ENCODE assay signal across 8 mouse cellular contexts in the genomic region with DNA sequence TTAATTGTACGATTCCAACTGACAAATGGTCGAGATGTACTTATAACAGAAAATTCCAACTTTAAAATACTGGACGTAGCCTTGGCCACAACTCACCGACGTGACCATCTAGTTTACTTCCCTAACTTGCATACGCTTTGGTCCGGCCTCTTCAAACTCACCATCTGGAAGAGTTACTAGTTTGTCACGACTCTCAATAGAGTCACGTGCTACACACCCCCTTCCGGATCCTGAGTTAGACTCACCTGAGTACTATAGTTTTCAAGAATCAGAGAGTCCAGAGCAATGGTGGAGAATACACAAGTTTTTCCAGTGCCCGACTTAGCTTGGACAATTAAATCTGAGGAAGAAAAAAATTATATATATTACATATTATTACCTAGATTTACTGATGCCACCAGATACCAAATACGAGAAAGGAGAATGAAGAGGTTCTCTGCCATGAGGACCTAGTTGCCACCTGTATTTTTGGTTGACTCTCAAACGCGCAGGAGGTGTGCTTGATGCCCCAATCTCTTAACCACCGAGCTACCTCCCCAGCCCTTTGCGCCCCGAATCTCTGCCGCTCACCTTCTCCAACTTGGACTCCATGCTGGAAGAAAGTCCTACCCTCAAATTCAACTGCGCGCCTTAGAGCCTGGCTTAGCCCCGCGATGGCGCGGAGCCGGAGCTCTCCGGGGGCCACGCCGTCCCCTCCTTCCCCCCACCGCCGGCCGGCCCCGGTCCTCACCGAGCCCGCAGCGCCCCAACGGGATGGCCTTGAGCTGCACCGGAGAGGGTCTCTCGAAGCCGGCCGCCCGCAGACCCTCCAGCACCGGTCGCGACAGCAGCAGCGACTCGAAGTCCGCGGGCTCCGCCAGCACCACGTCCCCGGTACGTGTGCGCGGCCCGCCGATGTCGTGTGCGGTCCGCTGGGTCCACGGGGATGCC. TPM values are rescaled to one million over a fixed set of nuclear protein-coding genes. Genes with fewer than 3 reads are reported as not detected.
DNase-seq lines count a peak whose midpoint lies in the region; ATAC-seq and TF ChIP-seq lines count a peak whose summit lies in the region.

No protein-coding gene starts in this region.

- H3K4me3 ChIP-seq in cerebellum, adult 2 months (replicated peaks; ENCODE audit: insufficient read depth, low read depth, low read length), result peak overlapping the region; percentile 80
- H3K4me3 ChIP-seq in spleen, adult 2 months (ENCODE audit: extremely low read depth, insufficient read depth, insufficient read length), result peak overlapping the region; percentile 96
- peak overlapping the region; percentile 89 for H3K4me3 ChIP-seq in hindbrain, embryonic 14.5 days (replicated peaks; ENCODE audit: low read length)
- peak overlapping the region; percentile 95 for H3K4me3 ChIP-seq in midbrain, embryonic 16.5 days (ENCODE audit: low read depth, low read length)

- peak overlapping the region; percentile 89 for H3K9ac ChIP-seq in hindbrain, embryonic 14.5 days
- H3K9ac ChIP-seq in midbrain, embryonic 16.5 days (ENCODE audit: low read depth, low read length), result peak overlapping the region; percentile 90

- no peak for TF ChIP-seq CTCF in cerebellum, adult 2 months (IDR thresholded peaks at IDR 0.05; ENCODE audit: borderline replicate concordance, insufficient read depth, low read depth, low read length)
- no peak for TF ChIP-seq CTCF in spleen, adult 2 months (IDR thresholded peaks at IDR 0.05; ENCODE audit: extremely low read depth, insufficient read depth, insufficient read length, insufficient replicate concordance)

- peaks cover 5% of the 10 kb centered on the region; the same call in 1 of the 2 replicates for H3K36me3 ChIP-seq in spleen, adult 2 months (ENCODE audit: control insufficient read depth, insufficient read depth, low read length)
- H3K36me3 ChIP-seq in hindbrain, embryonic 14.5 days (replicated peaks; ENCODE audit: control insufficient read depth, insufficient read depth), result peaks cover 27% of the 10 kb centered on the region
- H3K36me3 ChIP-seq in midbrain, embryonic 16.5 days (ENCODE audit: control insufficient read depth, insufficient read depth, low read length), result peaks cover 11% of the 10 kb centered on the region; the same call in 1 of the 2 replicates

- H3K4me2 ChIP-seq in hindbrain, embryonic 14.5 days (replicated peaks), result peak overlapping the region; percentile 67
- peak overlapping the region; percentile 83 for H3K4me2 ChIP-seq in midbrain, embryonic 16.5 days (ENCODE audit: low read length)

- 7% methylated on average over 60 of the region's 60 CpGs for WGBS in cerebellum, adult 2 months
- WGBS in spleen, adult 2 months, result 9% methylated on average over 60 of the region's 60 CpGs
- WGBS in hindbrain, embryonic 14.5 days, result 10% methylated on average over 57 of the region's 60 CpGs
- WGBS in midbrain, embryonic 16.5 days, result 10% methylated on average over 57 of the region's 60 CpGs

- no peaks in the 10 kb centered on the region for H3K4me1 ChIP-seq in cerebellum, adult 2 months (ENCODE audit: control insufficient read depth, insufficient read depth, low read length)
- H3K4me1 ChIP-seq in spleen, adult 2 months (ENCODE audit: control insufficient read depth, insufficient read depth, insufficient read length), result peaks cover 5% of the 10 kb centered on the region
- H3K4me1 ChIP-seq in hindbrain, embryonic 14.5 days (replicated peaks; ENCODE audit: control insufficient read depth, insufficient read depth, low read length), result peaks cover 8% of the 10 kb centered on the region; the same call in 1 of the 2 replicates
- peaks cover 13% of the 10 kb centered on the region for H3K4me1 ChIP-seq in midbrain, embryonic 16.5 days (ENCODE audit: control insufficient read depth, insufficient read depth, low read length)

- no peak for TF ChIP-seq POLR2A in cerebellum, adult 2 months (IDR thresholded peaks at IDR 0.05; ENCODE audit: borderline replicate concordance, insufficient read depth, low read length)
- no peak for TF ChIP-seq POLR2A in spleen, adult 2 months (IDR thresholded peaks at IDR 0.05; ENCODE audit: low read depth, low read length)

- no peaks in the 10 kb centered on the region for H3K27me3 ChIP-seq in cerebellum, adult 2 months (ENCODE audit: control insufficient read depth, insufficient read depth, low read length)
- no peaks in the 10 kb centered on the region for H3K27me3 ChIP-seq in spleen, adult 2 months (ENCODE audit: control insufficient read depth, insufficient read depth, low read length)
- no peaks in the 10 kb centered on the region for H3K27me3 ChIP-seq in hindbrain, embryonic 14.5 days (ENCODE audit: control insufficient read depth, insufficient read depth, low read length)
- H3K27me3 ChIP-seq in midbrain, embryonic 16.5 days (ENCODE audit: control insufficient read depth, insufficient read depth, low read depth, low read length), result no peaks in the 10 kb centered on the region

- no peaks in the 10 kb centered on the region for H3K9me3 ChIP-seq in hindbrain, embryonic 14.5 days (ENCODE audit: control insufficient read depth, low read length)
- no peaks in the 10 kb centered on the region for H3K9me3 ChIP-seq in midbrain, embryonic 16.5 days (replicated peaks; ENCODE audit: control insufficient read depth, low read length, poor library complexity, severe bottlenecking)

- no peak for DNase-seq in cerebellum, adult 2 months
- DNase-seq in cerebellum, postnatal 36 days, result no peak
- no peak for DNase-seq in spleen, adult 2 months (ENCODE audit: low read depth in 1 of 2, low spot score in 2 of 2)
- no peak for DNase-seq in spleen, adult 12 weeks (ENCODE audit: low spot score)
- no peak for DNase-seq in hindbrain, embryonic 14.5 days (ENCODE audit: low spot score)
- DNase-seq in cerebellum, postnatal 10 days, result no peak
- DNase-seq in ovary, adult 18-20 months (ENCODE audit: low spot score), result no peak

- no peak overlapping the region for H3K27ac ChIP-seq in cerebellum, adult 2 months (ENCODE audit: insufficient read depth, low read length)
- H3K27ac ChIP-seq in spleen, adult 2 months (ENCODE audit: insufficient read depth, low read length), result peak overlapping the region; percentile 29; the same call in 1 of the 2 replicates
- H3K27ac ChIP-seq in hindbrain, embryonic 14.5 days, result peak overlapping the region; percentile 76
- H3K27ac ChIP-seq in midbrain, embryonic 16.5 days (ENCODE audit: low read length), result peak overlapping the region; percentile 80

- ATAC-seq in hindbrain, embryonic 14.5 days (ENCODE audit: low FRiP score), result no peak; the same call in 1 of the 2 replicates
- no peak for ATAC-seq in midbrain, embryonic 16.5 days

RNA-seq across cellular contexts. Expression of gene Ddx20, which starts 0.7 kb away (rescaled TPM):
- 12.6 and 13.8 TPM in 2 replicates for polyA plus RNA-seq in cerebellum, adult 2 months (2012; rRNA removed)
- 10.7 and 35.7 TPM in 2 replicates for polyA plus RNA-seq in spleen, adult 2 months (2012; rRNA removed)
- 21.6 and 23.1 TPM in 2 replicates for polyA plus RNA-seq in hindbrain, embryonic 14.5 days (2014; fragmentation: Nextera tagmentation; extraction: Ambion mirVana)
- 24.6 and 27.1 TPM in 2 replicates for polyA plus RNA-seq in midbrain, embryonic 16.5 days (2015; fragmentation: Nextera tagmentation; extraction: Ambion mirVana)

RNA-seq across cellular contexts. Expression of gene Inka2, which starts 17.7 kb away (rescaled TPM):
- 15.0 and 15.9 TPM in 2 replicates for polyA plus RNA-seq in cerebellum, adult 2 months (2012; rRNA removed)
- 0.66 and 0.68 TPM in 2 replicates for polyA plus RNA-seq in spleen, adult 2 months (2012; rRNA removed)
- polyA plus RNA-seq in hindbrain, embryonic 14.5 days (2014; fragmentation: Nextera tagmentation; extraction: Ambion mirVana), result 4.6 and 5.5 TPM in 2 replicates
- 5.5 and 7.0 TPM in 2 replicates for polyA plus RNA-seq in midbrain, embryonic 16.5 days (2015; fragmentation: Nextera tagmentation; extraction: Ambion mirVana)
